Mouse (Mus musculus): Measurements from ENCODE around the gene 2210418O10Rik. TPM values are rescaled to one million over a fixed set of nuclear protein-coding genes. Genes with fewer than 3 reads are reported as not detected.

2210418O10Rik gene
- 4.8 and 5.2 TPM in 2 replicates for polyA plus RNA-seq (2012; rRNA removed)

GRCm38 (mm10) chr2:176226269-176226668 lies at the start of gene 2210418O10Rik:
2210418O10Rik (plus strand) TSS chr2:176226569.

Other genes starting within 250 kb of the 2210418O10Rik start
- 0.68 and 0.96 TPM in 2 replicates for gene Gm2004, start 76.7 kb upstream of the 2210418O10Rik start, polyA plus RNA-seq (2012; rRNA removed)
- not detected in 2 replicates for gene Gm11009, start 92.9 kb downstream of the 2210418O10Rik start, polyA plus RNA-seq (2012; rRNA removed)
- gene Gm14435, start 197.0 kb downstream of the 2210418O10Rik start, polyA plus RNA-seq (2012; rRNA removed): 1.5 and 2.1 TPM in 2 replicates

All from central nervous system, embryonic 14 days (tissue).